Mouse (Mus musculus): ENCODE measurements at regions not wholly inside any gene's neighbourhood (a gene's known extent, or its start where the extent isn't known, plus 50 kb on each side); places are given as distances from the start of the nearest gene placed in this dataset.

DNA sequence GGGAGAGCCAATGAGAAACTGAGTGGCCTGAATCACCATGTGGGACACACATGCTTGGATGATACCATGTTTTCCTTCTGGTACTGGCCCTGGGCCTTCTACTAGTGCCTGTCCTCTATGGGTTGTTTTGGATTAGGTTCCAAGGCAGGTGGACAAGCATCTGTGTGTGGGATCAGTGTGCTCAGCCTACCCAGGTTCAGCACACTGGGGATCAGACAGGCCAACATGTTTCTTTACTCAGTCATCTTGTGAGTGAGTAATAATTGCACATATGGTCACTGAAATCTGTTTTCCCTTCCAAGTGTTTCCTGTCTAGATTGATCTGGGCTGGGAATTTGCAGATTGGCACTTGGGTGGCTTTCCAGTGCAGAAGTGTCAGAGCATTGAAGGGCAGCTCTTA, 346.6 kb upstream of the Tmc3 start:
- no peak for DNase-seq (ENCODE audit: extremely low spot score, low spot score)

DNA sequence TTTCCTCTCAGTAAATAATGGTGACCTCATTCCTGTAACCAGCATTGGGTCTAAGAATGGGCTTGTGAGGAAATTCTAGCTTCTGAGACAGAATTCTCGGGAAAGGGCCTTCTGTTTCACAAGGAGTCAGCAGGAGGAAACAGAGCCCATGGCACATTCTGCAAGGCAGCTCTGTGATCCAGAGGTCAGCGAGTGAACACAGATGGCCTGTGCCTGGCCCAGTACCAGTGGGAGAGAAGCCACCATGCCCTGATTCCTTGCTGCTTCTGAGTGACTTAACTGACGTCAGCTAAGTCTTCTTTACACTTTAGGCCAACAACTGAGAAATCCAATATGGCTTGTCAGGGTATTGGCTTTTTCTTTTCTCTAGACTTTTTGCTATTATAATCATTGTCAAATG, 342.5 kb upstream of the Tmc3 start:
- no peak for DNase-seq (ENCODE audit: extremely low spot score, low spot score)

DNA sequence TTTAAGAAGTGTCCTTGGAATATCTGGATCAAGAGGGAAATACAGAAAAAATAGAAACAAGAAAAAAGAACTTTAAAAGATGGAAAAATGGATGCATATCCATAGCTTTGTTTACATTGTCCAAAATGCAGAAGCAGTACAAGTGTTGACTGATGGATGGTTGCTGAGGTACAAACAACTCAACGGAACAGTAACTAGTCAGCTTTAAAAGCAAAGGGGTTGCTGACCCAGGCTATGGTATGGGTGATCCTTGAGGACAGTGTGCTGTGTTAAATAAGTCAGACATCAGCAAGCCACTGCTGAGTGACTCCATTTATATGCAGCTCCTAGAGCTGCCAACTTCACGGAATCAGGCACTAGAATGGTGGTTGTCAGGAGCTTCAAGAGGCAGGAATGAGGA, 338.9 kb upstream of the Tmc3 start:
- no peak for DNase-seq (ENCODE audit: extremely low spot score, low spot score)

DNA sequence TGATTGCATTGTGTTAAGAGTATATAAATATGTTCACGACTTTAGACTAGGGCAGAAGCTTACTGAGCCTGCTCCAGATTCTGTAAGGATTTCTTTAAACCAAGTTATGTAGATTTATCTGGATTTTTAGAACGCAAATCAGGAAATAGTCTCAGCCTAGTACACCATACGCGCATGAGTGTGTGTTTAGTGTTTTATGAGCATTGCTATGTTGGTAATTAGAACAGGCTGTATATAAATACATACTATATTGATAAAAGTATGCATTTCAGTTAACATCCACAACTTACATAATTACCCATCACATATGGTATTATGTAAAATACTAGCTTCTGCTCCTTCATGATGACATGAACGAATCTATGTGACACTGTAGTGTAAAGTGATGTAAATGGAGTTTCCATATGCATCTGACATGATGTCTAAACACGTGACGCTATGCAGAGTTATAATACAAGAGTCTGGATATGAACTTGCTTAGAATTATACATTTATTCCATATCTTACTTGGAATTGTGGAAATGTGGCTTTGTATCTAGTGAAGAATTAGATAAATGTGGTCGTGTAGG, 332.6 kb upstream of the Tmc3 start:
- DNase-seq (ENCODE audit: extremely low spot score, low spot score), result no peak

DNA sequence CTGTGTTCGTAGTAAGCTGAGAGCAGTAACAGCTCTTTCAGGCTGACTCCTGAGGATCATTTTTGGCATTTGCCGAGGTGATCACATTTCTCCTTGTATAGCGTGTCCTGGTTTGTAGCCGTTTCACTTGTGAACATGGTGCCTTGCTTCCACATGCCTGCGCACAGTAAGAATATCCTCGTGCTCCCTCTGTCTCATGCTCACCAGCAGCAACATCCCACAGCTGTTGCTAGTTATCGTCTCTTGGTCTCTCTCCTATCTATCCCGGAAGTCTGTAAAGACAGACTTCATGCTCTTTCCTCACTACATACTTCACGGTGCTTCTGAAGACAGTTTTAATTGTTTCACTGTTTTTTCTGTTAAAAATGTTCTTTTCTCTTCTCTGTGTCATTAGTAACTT, 331.7 kb upstream of the Tmc3 start:
- DNase-seq (ENCODE audit: extremely low spot score, low spot score), result no peak

DNA sequence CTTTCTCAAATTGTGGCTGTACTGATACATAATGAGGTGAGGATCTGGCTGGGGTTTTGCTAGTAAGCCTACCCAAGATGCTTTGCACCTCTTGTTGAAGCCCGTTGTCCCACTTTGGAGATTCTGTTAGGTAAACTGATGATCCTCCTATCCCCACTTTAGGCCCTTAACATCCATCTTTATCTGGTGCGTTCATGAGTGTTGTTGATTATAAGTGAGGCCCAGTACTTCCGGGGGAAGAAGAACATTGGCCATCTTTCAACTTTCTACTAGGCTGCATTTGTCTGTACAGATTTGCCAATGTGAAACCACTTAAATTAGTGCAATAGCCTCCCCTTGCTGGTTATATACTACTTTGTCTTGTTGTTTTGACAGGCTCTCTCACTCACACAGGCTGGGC, 331.3 kb upstream of the Tmc3 start:
- DNase-seq (ENCODE audit: extremely low spot score, low spot score), result no peak

DNA sequence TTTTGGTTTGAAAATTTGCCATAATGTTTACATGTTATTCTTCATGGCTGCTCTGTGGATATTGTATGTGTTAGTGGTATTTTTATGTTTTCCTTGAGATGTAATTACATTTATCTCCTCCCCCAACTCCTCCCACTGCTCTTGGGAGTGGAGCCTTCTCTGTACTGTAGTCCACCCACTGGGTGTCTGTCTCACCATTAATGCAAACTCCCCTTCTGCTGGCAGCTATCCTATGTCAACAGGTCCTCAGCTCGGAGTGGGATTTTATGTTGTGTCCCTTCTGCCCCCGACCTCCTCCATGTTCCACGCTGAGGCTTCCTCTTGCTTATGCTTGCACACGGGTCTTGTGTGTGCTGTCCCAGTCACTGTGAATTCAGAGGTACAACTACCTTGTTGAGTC, 330.3 kb upstream of the Tmc3 start:
- DNase-seq (ENCODE audit: extremely low spot score, low spot score), result no peak

DNA sequence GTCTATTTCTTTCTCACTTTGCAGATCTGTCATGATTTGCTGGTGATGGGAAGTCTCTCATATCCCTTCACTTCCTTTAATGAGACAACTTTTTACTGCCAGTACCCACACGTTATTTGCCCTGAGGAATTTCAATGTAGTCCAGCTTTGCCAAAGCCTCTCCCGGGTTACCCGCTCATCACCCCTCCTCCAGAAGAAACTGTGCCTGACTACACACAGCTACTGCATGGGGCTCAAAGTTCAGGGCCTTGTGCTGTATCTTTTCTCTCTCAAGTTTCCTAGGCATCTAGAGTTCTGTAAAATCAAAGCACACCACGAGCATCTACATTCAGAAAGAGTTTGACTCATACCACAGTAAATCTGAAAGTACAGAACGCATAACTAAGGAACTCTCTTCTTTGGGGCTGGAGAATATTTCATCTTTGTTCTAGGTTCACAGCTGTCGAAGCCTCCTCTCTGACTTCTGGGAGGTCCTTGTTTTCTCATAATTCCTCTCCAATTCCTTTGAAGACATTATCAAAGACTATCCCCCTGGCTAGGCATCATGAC, 328.4 kb upstream of the Tmc3 start:
- DNase-seq (ENCODE audit: extremely low spot score, low spot score), result no peak

DNA sequence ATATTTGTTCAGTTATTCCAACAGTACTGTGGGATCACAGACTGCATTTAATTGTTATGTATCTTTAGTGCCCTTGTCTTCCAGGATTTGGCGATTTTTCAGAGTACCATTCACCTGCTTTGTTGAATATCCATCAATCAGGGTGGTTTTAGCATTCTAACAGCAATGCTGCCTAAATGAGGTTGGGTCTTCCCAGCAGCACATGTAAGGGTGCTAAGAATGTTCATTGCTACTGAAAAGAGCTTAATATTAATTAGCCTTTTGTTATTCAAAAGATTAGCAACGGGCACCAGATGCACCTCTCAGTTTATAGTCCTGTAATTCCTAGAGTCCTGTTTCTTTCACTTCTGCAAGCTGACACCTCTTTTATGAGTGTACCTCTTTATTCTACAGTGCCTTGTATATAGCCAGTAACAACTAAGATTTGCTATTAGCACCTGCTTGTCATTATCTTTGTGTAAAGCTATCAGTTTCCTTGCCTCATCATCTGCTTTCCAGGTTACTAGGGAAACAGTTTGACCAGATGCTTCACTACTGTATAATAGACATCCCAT, 326.3 kb upstream of the Tmc3 start:
- no peak for DNase-seq (ENCODE audit: extremely low spot score, low spot score)

DNA sequence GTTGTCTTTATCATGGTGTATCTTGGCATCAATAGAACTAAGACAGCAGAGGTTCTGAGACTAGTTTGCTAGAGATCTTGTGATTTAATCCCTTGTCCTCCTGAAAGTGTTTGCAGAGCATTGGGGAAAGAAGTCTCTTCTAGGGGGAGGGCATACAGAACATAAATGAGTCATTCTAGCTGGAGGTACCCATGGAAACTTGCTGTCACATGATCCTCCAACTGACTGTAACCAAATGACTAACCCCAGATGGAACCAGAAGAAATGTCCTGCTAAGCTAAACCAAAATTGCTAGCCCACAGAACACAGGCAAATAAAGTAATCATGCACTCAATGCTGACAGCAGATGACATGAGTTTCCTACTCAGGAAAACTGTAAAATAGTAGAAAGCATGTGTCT, 323.2 kb upstream of the Tmc3 start:
- DNase-seq (ENCODE audit: extremely low spot score, low spot score), result no peak

DNA sequence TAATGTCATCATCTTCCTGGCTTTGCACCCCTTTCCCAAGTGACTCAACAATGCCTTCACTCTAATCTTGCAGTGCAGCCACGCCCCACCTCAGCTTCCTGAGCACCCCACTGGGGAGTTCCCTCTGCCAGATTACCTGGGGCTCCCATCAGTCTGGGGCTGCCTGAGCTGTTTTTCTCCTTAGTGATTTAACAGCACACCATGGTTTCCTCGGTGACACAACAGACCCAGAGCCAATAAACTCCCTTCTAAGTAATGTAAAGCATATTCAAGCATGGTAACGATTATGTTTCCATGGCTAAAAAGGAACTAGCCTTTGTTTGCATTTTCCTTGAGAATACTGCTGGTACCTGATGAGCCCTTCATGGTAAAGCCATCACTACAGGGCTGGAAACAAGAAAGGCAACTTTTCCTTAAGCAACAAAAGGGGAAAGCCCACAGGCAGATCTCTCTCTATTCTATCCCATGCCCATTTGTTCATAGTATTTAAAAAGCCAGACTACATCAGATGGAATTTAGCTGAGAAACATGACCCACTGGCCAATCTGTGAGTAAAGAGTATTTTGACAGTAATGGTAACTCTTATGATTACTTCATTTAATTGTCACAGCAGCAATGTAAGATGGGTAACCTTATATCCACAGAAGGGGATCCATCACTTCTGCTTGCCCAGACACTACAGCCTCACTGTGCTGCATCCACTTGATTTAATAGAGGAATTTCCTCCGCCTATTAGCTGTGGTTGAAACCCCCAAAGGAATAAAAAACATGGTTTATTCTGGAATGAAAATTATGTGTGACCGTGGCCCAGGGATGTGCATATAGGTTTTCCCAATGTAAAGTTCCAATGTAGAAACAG, 294.6 kb upstream of the Tmc3 start:
- no peak for DNase-seq (ENCODE audit: extremely low spot score, low spot score)

DNA sequence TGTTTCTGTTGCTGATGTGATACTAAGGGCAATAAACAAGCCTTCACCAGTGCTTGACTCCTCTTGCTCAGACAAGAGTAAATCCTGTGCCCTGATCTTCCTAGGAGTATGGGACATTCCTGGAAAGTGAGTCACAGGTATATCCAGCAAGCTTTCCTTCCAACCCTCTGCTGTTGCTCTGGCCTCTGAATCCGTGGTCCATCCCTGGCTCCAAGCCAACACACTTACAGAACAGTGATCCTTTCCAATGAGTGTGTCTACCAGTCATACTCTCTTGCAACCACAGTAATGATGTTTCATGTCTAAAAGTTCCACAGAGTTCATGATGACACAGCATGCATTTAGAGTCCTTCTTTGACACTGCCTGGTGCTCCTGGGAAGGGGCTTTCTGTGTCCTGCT, 277.6 kb upstream of the Tmc3 start:
- no peak for DNase-seq (ENCODE audit: extremely low spot score, low spot score)

DNA sequence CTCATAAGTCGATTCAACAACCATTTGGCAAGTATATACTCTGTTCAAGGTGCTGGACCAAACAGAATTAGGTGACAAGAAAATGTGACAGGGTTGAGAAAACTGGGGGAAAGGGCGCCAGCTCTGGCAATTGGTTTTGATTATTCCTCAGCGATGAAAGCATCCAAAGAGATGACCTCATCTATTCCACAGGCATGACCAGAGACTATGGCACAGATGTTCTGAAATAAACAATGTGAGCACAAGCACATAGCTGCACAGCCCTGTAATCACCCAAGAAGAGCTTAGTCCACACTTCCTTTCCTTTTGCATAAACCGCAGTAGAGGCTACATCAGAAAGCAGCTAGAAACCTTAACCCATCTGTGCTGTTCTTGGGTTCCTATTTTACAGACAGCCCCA, 272.6 kb upstream of the Tmc3 start:
- DNase-seq (ENCODE audit: extremely low spot score, low spot score), result no peak

DNA sequence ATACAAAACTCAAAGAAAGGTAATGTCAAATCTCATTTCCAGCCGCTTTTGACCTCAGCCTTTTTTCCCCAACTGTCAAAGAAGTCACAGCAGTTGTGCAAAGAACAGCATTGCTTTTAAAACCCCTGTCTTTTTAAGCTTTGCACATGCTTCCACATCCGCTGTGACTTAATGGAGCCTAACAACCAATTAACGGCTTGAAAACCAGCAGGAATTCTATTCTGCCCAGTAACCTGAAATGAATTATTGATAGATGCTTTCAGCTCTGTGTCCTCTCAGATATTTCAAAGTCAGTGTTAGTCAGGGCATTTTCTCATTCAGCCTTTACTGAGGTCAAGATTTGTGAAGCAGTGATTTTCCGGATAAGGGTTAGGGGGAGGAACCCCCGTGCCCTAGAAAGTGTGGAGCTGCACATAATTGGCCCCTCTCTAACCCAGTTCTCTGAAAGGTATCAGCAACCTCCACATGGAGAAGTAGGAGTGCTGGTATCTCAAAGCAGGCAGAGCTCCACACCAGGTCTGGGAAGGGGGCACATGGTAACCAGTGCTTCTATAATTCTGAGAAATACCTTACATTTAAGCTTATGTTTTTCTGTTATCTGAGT, 254.8 kb upstream of the Tmc3 start:
- DNase-seq (ENCODE audit: extremely low spot score, low spot score), result no peak

DNA sequence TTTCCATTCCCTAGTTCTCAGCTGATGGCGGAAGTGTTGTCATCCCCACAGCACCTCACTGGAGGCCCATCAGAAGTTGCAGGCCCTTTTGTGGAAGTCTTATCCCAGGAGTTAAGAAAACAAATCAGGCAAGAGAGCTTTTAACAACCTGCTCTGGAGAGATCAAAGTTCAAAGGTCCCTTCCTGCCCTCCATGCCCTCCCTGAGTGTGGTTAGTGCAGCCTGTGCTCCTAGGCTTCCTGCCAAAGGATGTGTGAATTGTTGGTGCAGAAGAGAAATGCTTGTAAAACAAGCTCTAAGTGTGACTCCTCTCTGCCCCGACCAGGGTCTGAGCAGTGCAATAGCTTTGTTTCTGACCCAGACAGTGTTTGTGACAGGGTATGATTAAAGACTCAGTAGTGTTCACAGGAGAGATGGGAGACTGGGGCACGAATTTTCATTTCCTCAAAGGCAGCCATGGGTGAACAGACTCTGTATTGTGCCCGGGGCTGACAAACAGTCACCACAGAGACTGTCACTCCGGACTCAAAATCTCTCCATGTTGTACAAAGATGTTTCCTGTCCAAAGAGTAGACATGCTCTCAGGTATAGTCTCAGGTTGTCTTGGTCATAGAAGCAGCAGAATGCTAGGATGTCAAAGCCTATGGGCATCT, 237.5 kb upstream of the Tmc3 start:
- no peak for DNase-seq (ENCODE audit: extremely low spot score, low spot score)

DNA sequence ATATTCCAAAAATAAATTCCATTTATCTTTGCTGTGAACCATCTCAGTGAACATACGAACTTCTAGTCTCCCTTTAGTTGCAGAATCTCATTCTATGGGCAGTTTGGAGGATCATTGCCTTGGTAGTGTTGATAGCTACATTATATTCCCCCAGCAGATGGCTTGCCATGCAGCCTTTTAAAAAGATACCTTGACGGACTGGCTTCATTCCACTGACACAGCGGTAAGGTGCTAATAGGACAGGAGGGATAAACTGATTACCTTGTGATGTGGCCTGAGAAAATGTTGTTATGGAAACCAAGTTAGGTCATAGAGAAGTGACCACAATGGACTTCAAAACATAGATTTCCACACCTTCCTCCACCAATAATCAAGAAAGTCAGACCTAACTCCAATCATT, 215.5 kb upstream of the Tmc3 start:
- DNase-seq (ENCODE audit: extremely low spot score, low spot score), result no peak

DNA sequence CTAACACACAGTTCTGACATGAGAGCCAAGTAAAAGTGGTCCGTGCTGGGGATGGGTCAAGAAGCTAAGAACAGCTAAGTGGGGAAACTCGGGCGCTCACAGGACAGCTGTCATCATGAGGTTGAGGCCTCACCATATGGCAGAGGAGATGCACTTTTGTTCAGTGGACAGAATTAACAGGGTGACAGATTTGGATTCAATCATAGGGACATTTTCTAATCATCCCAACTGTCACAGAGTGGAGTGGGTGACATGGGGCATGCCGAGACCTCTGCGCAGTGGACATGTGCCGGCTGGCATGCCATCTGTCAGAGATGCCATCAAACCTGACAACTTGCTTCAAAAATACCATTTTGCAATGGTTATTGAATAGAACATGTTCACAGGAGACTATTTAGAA, 215.1 kb upstream of the Tmc3 start:
- DNase-seq (ENCODE audit: extremely low spot score, low spot score), result no peak

DNA sequence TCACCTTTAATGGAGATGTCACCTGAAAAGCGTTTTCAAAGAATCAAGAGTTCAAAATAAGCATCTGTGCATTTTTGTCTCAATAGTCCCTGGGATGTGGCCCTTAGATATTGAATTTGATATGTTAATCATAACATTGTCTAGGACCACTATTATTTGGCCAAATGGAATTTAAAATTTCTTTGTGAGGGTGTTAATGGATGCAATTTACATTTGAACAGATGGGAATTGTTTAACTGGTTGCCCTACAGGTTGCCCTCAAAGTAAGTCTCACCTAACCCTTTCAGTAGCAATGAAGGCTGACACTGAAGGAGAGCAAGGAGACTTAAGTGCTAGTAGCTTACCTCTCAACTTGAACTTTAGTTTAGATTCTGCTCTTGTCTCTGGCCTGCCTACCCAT, 207.9 kb upstream of the Tmc3 start:
- DNase-seq (ENCODE audit: extremely low spot score, low spot score), result no peak

DNA sequence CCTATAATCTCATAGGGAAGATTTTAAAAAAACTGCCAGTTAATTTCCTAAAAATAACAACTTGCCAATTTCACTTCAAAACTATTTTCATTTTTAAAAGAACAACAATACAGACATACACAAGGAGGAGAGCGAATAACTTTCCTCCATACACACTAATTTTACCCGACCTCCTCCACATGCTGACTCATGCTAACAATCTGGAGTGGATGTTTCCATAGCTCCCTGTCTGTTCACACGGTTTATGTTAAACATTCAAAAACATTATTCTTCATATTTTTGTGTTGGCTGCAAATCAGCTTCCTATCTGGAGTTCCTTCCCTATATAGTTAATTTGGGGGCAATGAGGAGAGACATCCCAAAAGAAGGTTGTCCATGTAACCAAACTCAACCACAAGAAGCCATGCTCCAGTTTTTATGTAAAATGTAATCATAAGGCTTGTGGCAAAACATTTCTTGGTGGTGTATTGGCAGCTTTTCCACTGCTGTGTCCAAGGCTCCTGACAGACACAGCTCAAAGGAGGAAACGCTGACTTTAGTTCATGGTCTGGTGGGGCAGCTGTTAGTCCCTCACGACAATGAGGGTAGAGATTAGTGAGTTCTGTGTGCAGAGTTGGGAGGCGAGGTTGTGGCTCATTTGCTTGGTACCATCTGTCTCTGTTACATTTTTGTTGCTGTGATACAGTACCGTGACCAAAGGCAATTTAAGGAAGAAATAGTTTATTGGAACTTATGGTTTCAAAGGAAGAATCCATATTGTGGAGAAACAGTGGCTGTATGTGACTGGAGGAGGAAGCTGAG, 203.1 kb upstream of the Tmc3 start:
- DNase-seq (ENCODE audit: extremely low spot score, low spot score), result no peak

DNA sequence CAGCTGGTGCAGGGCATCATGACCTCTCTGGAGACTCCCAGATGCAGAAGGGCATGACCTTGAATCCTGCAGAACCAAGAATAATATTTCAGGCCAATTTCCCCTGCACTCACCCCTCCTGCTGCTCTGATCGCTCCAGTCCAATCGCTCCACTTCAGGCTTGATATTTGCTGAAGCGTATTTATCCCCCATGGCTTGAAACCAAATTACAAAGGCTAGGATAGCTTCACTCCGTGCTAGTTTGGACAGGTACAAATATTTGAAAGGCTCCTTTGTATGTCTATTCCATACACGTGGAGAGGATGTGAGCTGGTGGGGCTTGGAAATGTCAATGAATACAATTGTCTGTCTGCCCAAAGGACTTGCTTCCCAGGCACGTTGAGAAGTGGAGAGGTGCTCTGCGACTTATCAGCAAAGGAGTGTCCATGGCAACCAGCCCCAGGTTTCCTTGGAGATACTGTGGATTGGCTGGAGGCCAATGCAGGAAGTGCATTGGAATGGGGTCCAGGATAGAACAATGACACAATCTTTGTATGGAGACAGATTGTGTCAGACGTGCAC, 201.8 kb upstream of the Tmc3 start:
- DNase-seq (ENCODE audit: extremely low spot score, low spot score), result peak; percentile 50

DNA sequence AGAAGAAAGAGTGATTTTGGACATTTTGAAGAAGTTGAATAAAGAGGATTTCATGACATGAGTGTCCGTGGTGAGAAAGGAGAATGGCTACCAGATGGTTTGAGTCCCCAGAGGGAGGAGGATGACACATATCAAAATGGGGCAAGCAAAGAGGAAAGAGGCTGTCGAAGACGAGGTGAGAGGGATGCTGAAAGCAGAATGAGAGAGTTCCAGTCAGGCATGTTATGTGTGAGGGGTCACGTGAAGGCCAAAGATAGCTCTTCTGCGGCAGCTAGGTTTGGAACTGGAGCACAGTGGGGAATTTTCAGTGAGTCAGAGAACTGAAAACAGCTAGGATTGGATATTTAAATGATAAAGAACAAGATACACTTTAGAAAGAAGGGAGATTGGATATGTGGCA, 193.3 kb upstream of the Tmc3 start:
- DNase-seq (ENCODE audit: extremely low spot score, low spot score), result no peak
